Mouse (Mus musculus) adrenal gland, postnatal 36 days (tissue): ENCODE results near the gene Trim80. TPM values are rescaled to one million over a fixed set of nuclear protein-coding genes. Genes with fewer than 3 reads are reported as not detected.

Experiments used
- microRNA-seq: library from miRNA; unstranded; fragments of <30 nt; microRNA quantifications from one replicate; pipeline ENCODE4 v1.2.0, GENCODE M21; 2021
- total RNA-seq, 2 experiments: library from RNA; stranded (reverse); gene quantifications; 2 replicates each; pipeline ENCODE4 v1.2.3; 2021

Trim80 gene
- total RNA-seq, 2 experiments from 2014 or later = 0.17 TPM; not detected in 1

Small RNA genes within 50 kb of the gene (microRNA-seq; reads per million reads assigned to microRNA genes)
- gene Mir3968 = not detected

Other genes starting within 250 kb of the Trim80 start
- gene Grin2c, start 173.3 kb upstream of the Trim80 start, total RNA-seq = 1 to 10 TPM; 1.7 to 4.6 TPM
- 1,000 to 10,000 TPM; 1,168 to 1,492 TPM for gene Fdxr, start 163.5 kb upstream of the Trim80 start, total RNA-seq
- gene Fads6, start 142.9 kb upstream of the Trim80 start, total RNA-seq = 10 to 100 TPM; 47.5 to 75.9 TPM
- not detected for gene Otop2, start 133.4 kb upstream of the Trim80 start, total RNA-seq
- under 1 TPM; 0.40 to 0.49 TPM for gene Ush1g, start 118.5 kb upstream of the Trim80 start, total RNA-seq
- gene Otop3, start 105.8 kb upstream of the Trim80 start, total RNA-seq = not detected
- gene Hid1, start 72.8 kb upstream of the Trim80 start, total RNA-seq = 10 to 100 TPM; 16.2 to 38.1 TPM
- 100 to 1,000 TPM in 1 of 2 experiments, 10 to 100 TPM in 1; 82.1 to 136 TPM for gene Cdr2l, start 58.6 kb upstream of the Trim80 start, total RNA-seq
- gene Mrpl58, start 36.8 kb upstream of the Trim80 start, total RNA-seq = 100 to 1,000 TPM; 147 to 162 TPM
- 100 to 1,000 TPM; 567 to 597 TPM for gene Atp5h, start 20.6 kb upstream of the Trim80 start, total RNA-seq
- 10 to 100 TPM; 43.8 to 70.0 TPM for gene Kctd2, start 20.4 kb upstream of the Trim80 start, total RNA-seq
- gene Slc16a5, start 21.9 kb downstream of the Trim80 start, total RNA-seq = under 1 TPM in 1 of 2 experiments, not detected in 1; 0.53 TPM
- 1 to 10 TPM; 7.3 to 8.2 TPM for gene Armc7, start 35.1 kb downstream of the Trim80 start, total RNA-seq
- 100 to 1,000 TPM in 1 of 2 experiments, 10 to 100 TPM in 1; 98.5 to 161 TPM for gene Nt5c, start 51.3 kb downstream of the Trim80 start, total RNA-seq
- gene Jpt1, start 73.8 kb downstream of the Trim80 start, total RNA-seq = 100 to 1,000 TPM in 1 of 2 experiments, 10 to 100 TPM in 1; 80.5 to 106 TPM
- gene Sumo2, start 95.7 kb downstream of the Trim80 start, total RNA-seq = 100 to 1,000 TPM; 248 to 259 TPM
- gene Nup85, start 123.9 kb downstream of the Trim80 start, total RNA-seq = 10 to 100 TPM; 44.0 to 44.8 TPM
- 100 to 1,000 TPM in 1 of 2 experiments, 10 to 100 TPM in 1; 97.7 to 102 TPM for gene Mrps7, start 163.4 kb downstream of the Trim80 start, total RNA-seq
- gene Gga3, start 163.5 kb downstream of the Trim80 start, total RNA-seq = 10 to 100 TPM; 25.3 to 30.7 TPM
- gene Mif4gd, start 172.4 kb downstream of the Trim80 start, total RNA-seq = 100 to 1,000 TPM in 1 of 2 experiments, 10 to 100 TPM in 1; 73.4 to 195 TPM
- 10 to 100 TPM; 90.5 to 96.3 TPM for gene Slc25a19, start 187.8 kb downstream of the Trim80 start, total RNA-seq